27 mouse cellular contexts compared by ENCODE assay signal in genomic region chr5:74807581-74808221, GRCm38 (mm10).
"Had no signal": no experiment of that assay in that cellular context is flagged by ENCODE, and none has a peak within 500 bp of the region (broad histone marks: within the 10 kb centered on the region; RNA-seq: fewer than 3 reads in every experiment).

No protein-coding gene starts in this region.

- H3K9ac ChIP-seq: heart, embryonic 13.5 days; heart, embryonic 15.5 days; hindbrain, embryonic 13.5 days; hindbrain, embryonic 15.5 days; intestine, embryonic 15.5 days; limb, embryonic 12.5 days; liver, embryonic 12.5 days; liver, embryonic 14.5 days had no signal

- H3K4me1 ChIP-seq: intestine, embryonic 15.5 days; liver, embryonic 12.5 days had no signal

- H3K9me3 ChIP-seq: heart, embryonic 13.5 days; heart, embryonic 15.5 days; hindbrain, embryonic 13.5 days; hindbrain, embryonic 15.5 days; intestine, embryonic 15.5 days; limb, embryonic 10.5 days; limb, embryonic 12.5 days; liver, embryonic 12.5 days had no signal

- H3K27ac ChIP-seq: gastrocnemius, adult 2 months; heart, adult 2 months; heart, embryonic 13.5 days; heart, embryonic 15.5 days; hindbrain, embryonic 13.5 days; hindbrain, embryonic 15.5 days; intestine, embryonic 15.5 days; layer of hippocampus, adult 2 months; left cerebral cortex, adult 2 months; limb, embryonic 10.5 days; limb, embryonic 12.5 days; liver, embryonic 12.5 days; liver, embryonic 14.5 days had no signal

- H3K27me3 ChIP-seq: hindbrain, embryonic 15.5 days; intestine, embryonic 15.5 days; liver, embryonic 12.5 days had no signal

- H3K4me3 ChIP-seq: gastrocnemius, adult 2 months; heart, adult 2 months; heart, embryonic 13.5 days; heart, embryonic 15.5 days; hindbrain, embryonic 13.5 days; hindbrain, embryonic 15.5 days; intestine, embryonic 15.5 days; layer of hippocampus, adult 2 months; left cerebral cortex, adult 2 months; limb, embryonic 10.5 days; limb, embryonic 12.5 days; liver, embryonic 12.5 days had no signal

- H3K36me3 ChIP-seq: heart, embryonic 13.5 days; heart, embryonic 15.5 days; hindbrain, embryonic 13.5 days; hindbrain, embryonic 15.5 days; intestine, embryonic 15.5 days; limb, embryonic 10.5 days; limb, embryonic 12.5 days; liver, embryonic 12.5 days had no signal

- DNase-seq: gastrocnemius, adult 2 months; gastrocnemius, postnatal 14 days; gastrocnemius, postnatal 36 days; heart, adult 11 months; heart, adult 2 months; heart, postnatal 14 days; heart, postnatal 36 days; kidney, adult 18-20 months; kidney, adult 8-10 months; kidney, postnatal 10 days; kidney, postnatal 25 days; kidney, postnatal 4 days; liver had no signal

- ATAC-seq: inflammation-experienced regulatory T-cells, adult 6 months; intestine, embryonic 15.5 days; intestine, postnatal 0 days; liver, embryonic 12.5 days had no signal

- H3K4me2 ChIP-seq: heart, embryonic 11.5 days; heart, embryonic 13.5 days; heart, embryonic 15.5 days; hindbrain, embryonic 13.5 days; hindbrain, embryonic 15.5 days; intestine, embryonic 15.5 days; limb, embryonic 12.5 days; liver, embryonic 12.5 days had no signal
